Mouse (Mus musculus) MEL (cell line): Measurements from ENCODE around the gene Olfr1396. TPM values are rescaled to one million over a fixed set of nuclear protein-coding genes. Genes with fewer than 3 reads are reported as not detected.

Source experiments
- DNase-seq: peaks from one replicate; pipeline ENCODE4 v3.0.0; 2011; ENCODE audit warnings: low read depth, low spot score
- H3K27ac ChIP-seq: 2 replicates; pipeline ENCODE4 v1.5.1; 2012; ENCODE audit warnings: low read depth, mild to moderate bottlenecking, control low read depth, low read length, moderate library complexity; ENCODE audit not compliant: control insufficient read depth
- H3K27me3 ChIP-seq, 2 experiments: fragments of 150-350 bp in 1 of 2; sonication (generic) in 1 of 2; 2 replicates each; pipeline ENCODE4 v1.6.1; 2012; ENCODE audit warnings: low read length in 2 of 2, mild to moderate bottlenecking in 2 of 2, improper control_type of control experiment in 1 of 2, moderate library complexity in 1 of 2; ENCODE audit not compliant: insufficient read depth in 2 of 2, control insufficient read depth in 1 of 2
- H3K36me3 ChIP-seq, 2 experiments: 2 replicates each; pipeline ENCODE4 v1.6.1; 2012 to 2014; ENCODE audit warnings: low read length in 2 of 2, improper control_type of control experiment in 1 of 2, inconsistent platforms in 1 of 2, mild to moderate bottlenecking in 1 of 2; ENCODE audit not compliant: insufficient read depth in 2 of 2, control insufficient read depth in 1 of 2
- H3K4me1 ChIP-seq, 2 experiments: fragments of 150-350 bp in 1 of 2; sonication (generic) in 1 of 2; 2 replicates each; pipeline ENCODE4 v1.6.1; 2012; ENCODE audit warnings: low read length in 2 of 2, improper control_type of control experiment in 1 of 2, mild to moderate bottlenecking in 1 of 2; ENCODE audit not compliant: insufficient read depth in 2 of 2, control insufficient read depth in 1 of 2
- H3K4me3 ChIP-seq, 2 experiments: fragments of 150-350 bp in 1 of 2; sonication (generic) in 1 of 2; 2 replicates each; pipeline ENCODE4 v1.5.1; 2012; ENCODE audit warnings: low read depth in 2 of 2, low read length in 2 of 2, mild to moderate bottlenecking in 2 of 2, moderate library complexity in 2 of 2, control low read depth in 1 of 2, improper control_type of control experiment in 1 of 2; ENCODE audit not compliant: control insufficient read depth in 1 of 2, insufficient read depth in 1 of 2
- H3K79me2 ChIP-seq: 2 replicates; pipeline ENCODE4 v1.6.1; 2012; ENCODE audit warnings: mild to moderate bottlenecking, low read length, moderate library complexity; ENCODE audit not compliant: control insufficient read depth, poor library complexity, insufficient read depth
- H3K9ac ChIP-seq: 2 replicates; pipeline ENCODE4 v1.6.1; 2012; ENCODE audit warnings: low read depth, mild to moderate bottlenecking, control low read depth, low read length, moderate library complexity; ENCODE audit not compliant: control insufficient read depth, poor library complexity, severe bottlenecking
- H3K9me3 ChIP-seq: fragments of 150-350 bp; sonication (generic); replicated peaks from 2 replicates; pipeline ENCODE4 v1.6.1; 2012; ENCODE audit warnings: mild to moderate bottlenecking, low read length, improper control_type of control experiment, moderate library complexity; ENCODE audit not compliant: insufficient read depth
- CHD2 ChIP-seq: IDR thresholded peaks from 2 replicates; pipeline ENCODE4 v1.6.1; 2011; ENCODE audit warnings: low read length, improper control_type of control experiment
- E2F4 ChIP-seq: IDR thresholded peaks from 2 replicates; pipeline ENCODE4 v1.6.1; 2011; ENCODE audit warnings: low read depth, low read length, improper control_type of control experiment, borderline replicate concordance
- ELF1 ChIP-seq: IDR thresholded peaks from 2 replicates; pipeline ENCODE4 v1.6.1; 2014; ENCODE audit warnings: low read depth, mild to moderate bottlenecking, inconsistent platforms, low read length, improper control_type of control experiment, moderate library complexity
- EP300 ChIP-seq, 2 experiments: IDR thresholded peaks; 2 replicates each; pipeline ENCODE4 v1.6.1; 2011; ENCODE audit warnings: improper control_type of control experiment in 2 of 2, low read length in 2 of 2, low read depth in 1 of 2, mild to moderate bottlenecking in 1 of 2
- ETS1 ChIP-seq: IDR thresholded peaks from 2 replicates; pipeline ENCODE4 v1.6.1; 2012; ENCODE audit warnings: low read depth, mild to moderate bottlenecking, inconsistent platforms, low read length, improper control_type of control experiment, moderate library complexity
- GATA1 ChIP-seq: IDR thresholded peaks from 2 replicates; pipeline ENCODE4 v1.6.1; 2011; ENCODE audit warnings: low read depth, low read length, improper control_type of control experiment
- HCFC1 ChIP-seq: IDR thresholded peaks from 2 replicates; pipeline ENCODE4 v1.6.1; 2012; ENCODE audit warnings: low read depth, mild to moderate bottlenecking, inconsistent platforms, low read length, improper control_type of control experiment, moderate library complexity
- KAT2A ChIP-seq: conservative IDR thresholded peaks from 2 replicates; pipeline ENCODE4 v1.6.1; 2012; ENCODE audit warnings: low read depth, low read length, improper control_type of control experiment, inconsistent platforms
- MAFK ChIP-seq: IDR thresholded peaks from 2 replicates; pipeline ENCODE4 v1.6.1; 2011; ENCODE audit warnings: low read depth, mild to moderate bottlenecking, low read length, improper control_type of control experiment, borderline replicate concordance
- MAZ ChIP-seq: IDR thresholded peaks from 2 replicates; pipeline ENCODE4 v1.6.1; 2012; ENCODE audit warnings: low read depth, mild to moderate bottlenecking, inconsistent platforms, low read length, improper control_type of control experiment
- MEF2A ChIP-seq: IDR thresholded peaks from 2 replicates; pipeline ENCODE4 v1.6.1; 2014; ENCODE audit warnings: low read depth, mild to moderate bottlenecking, inconsistent platforms, low read length, improper control_type of control experiment; ENCODE audit not compliant: poor library complexity, insufficient replicate concordance, severe bottlenecking; ENCODE audit errors: extremely low read depth
- MYC ChIP-seq: IDR thresholded peaks from 2 replicates; pipeline ENCODE4 v1.6.1; 2011; ENCODE audit warnings: low read depth, mild to moderate bottlenecking, low read length, improper control_type of control experiment, moderate library complexity
- NELFE ChIP-seq: IDR thresholded peaks from 2 replicates; pipeline ENCODE4 v1.6.1; 2011; ENCODE audit warnings: low read depth, low read length, improper control_type of control experiment
- POLR2AphosphoS5 ChIP-seq: IDR thresholded peaks from 2 replicates; pipeline ENCODE4 v1.6.1; 2012; ENCODE audit warnings: low read depth, borderline replicate concordance, mild to moderate bottlenecking, inconsistent platforms, low read length, moderate library complexity, mixed read lengths
- RCOR1 ChIP-seq: IDR thresholded peaks from 2 replicates; pipeline ENCODE4 v1.6.1; 2012; ENCODE audit warnings: low read depth, mild to moderate bottlenecking, inconsistent platforms, low read length, improper control_type of control experiment
- SIN3A ChIP-seq: IDR thresholded peaks from 2 replicates; pipeline ENCODE4 v1.6.1; 2012; ENCODE audit warnings: low read length, improper control_type of control experiment, inconsistent platforms
- TBP ChIP-seq: IDR thresholded peaks from 2 replicates; pipeline ENCODE4 v1.8.0; 2011; ENCODE audit warnings: low read depth, low read length, improper control_type of control experiment
- TCF12 ChIP-seq: IDR thresholded peaks from 2 replicates; pipeline ENCODE4 v1.6.1; 2014; ENCODE audit warnings: low read depth, mild to moderate bottlenecking, inconsistent platforms, low read length, improper control_type of control experiment, moderate library complexity
- ZMIZ1 ChIP-seq: IDR thresholded peaks from 2 replicates; pipeline ENCODE4 v1.6.1; 2012; ENCODE audit warnings: low read depth, mild to moderate bottlenecking, inconsistent platforms, low read length, improper control_type of control experiment, moderate library complexity
- ZNF384 ChIP-seq: IDR thresholded peaks from 2 replicates; pipeline ENCODE4 v1.6.1; 2012; ENCODE audit warnings: low read depth, mild to moderate bottlenecking, inconsistent platforms, low read length, improper control_type of control experiment
- polyA plus RNA-seq, 2 experiments: library from polyadenylated mRNA; stranded (reverse) in 1 of 2; unstranded in 1 of 2; fragments of >175 nt in 1 of 2; fragments of >200 nt in 1 of 2; gene quantifications; 2 replicates each; pipeline versions ENCODE4 v1.2.1 to v1.2.4; 2012; ENCODE audit warnings: low replicate concordance in 2 of 2, low read depth in 1 of 2; ENCODE audit not compliant: insufficient read length in 2 of 2, insufficient read depth in 1 of 2, missing spikeins in 1 of 2
- total RNA-seq: library from RNA; depleted of rRNA; stranded (reverse); fragments of 300-350 nt; gene quantifications from 2 replicates; pipeline ENCODE4 v1.2.3, GENCODE M21; 2012

The Olfr1396 gene
- total and polyA plus RNA-seq, 3 experiments = 0.06 TPM; not detected in 2

DNA sequence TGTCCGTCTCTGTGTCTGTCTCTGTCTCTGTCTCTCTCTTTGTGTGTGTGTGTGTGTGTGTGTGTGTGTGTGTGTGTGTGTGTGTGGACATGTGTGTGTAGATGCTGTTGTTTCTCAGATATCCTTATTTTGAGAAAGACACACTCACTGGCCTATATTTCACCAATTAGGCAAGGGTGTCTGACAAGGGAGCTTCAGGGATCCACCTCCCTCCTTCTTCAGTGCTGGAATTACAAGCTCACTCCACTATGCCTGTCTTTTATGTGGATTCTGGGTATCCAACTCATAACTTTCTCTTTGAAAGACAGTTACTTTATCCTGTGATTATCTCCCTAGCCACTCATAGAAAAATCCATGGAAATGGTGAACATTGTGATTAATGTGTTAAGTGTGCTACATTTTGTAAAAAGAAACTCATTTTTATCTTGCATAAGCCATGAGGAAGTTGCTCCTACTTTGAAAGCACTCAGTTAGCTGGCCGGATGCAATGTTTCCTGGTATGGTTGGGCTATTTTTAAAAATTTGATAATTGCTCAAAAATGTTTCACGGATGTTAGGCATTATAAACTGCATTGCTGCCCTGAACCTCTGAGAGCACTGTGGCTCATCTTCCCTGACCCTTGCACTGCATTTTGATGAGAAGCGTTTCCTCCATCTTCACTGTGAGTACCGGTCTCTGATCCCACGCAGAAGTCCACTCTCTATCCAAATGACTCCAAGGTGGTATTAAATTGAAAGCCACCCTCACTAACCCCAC lies 38.5 kb downstream of the Olfr1396 start, which contains the start of gene Ifi47 (continued):
- peak; percentile 89 for TF ChIP-seq MEF2A

DNA sequence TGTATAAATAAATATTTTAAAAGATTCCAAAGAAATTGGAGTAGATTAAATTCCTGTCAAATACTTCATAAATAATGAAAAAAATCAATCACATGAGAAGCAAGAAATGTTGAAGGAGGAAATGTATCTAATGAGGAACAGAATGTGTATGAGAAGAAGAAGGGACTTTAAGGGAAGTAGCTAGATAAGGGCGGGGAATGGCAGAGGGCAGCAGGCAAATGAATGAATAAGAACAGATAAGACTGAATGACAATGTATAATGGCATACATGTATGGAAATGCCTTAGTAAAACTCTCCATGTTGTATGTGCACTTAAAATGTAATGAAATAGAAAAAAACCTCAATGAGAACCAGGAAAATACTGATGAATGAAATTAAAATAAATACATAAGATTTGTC lies 46.3 kb downstream of the Olfr1396 start:
- Histone ChIP-seq H3K36me3 (peaks cover 0 to 20% of the 10 kb centered on the region in 2 experiments; a peak in 2 of 4 replicates), H3K4me3 (no peak overlapping the region), H3K4me1 (peaks cover 10% of the 10 kb centered on the region in 2 experiments; a peak in 2 of 4 replicates), H3K79me2 (no peaks in the 10 kb centered on the region), H3K27ac (no peak overlapping the region), H3K9me3 (no peaks in the 10 kb centered on the region), H3K27me3 (no peaks in the 10 kb centered on the region), H3K9ac (no peak overlapping the region)
- DNase-seq = peak; percentile 84
- TF ChIP-seq ZMIZ1 (no peak), ZNF384 (peak; percentile 30; the same call in 1 of the 2 replicates), TBP (no peak), NELFE (no peak), HCFC1 (0 out of 2 replicates have a peak, but pooled peaks have one; percentile 54), MEF2A (no peak), MAFK (no peak), CHD2 (no peak), GATA1 (peak; percentile 89), TCF12 (0 out of 2 replicates have a peak, but pooled peaks have one; percentile 41), ELF1 (peak; percentile 30; the same call in 1 of the 2 replicates), MAZ (0 out of 2 replicates have a peak, but pooled peaks have one; percentile 25), POLR2AphosphoS5 (no peak), KAT2A (no peak), ETS1 (peak; percentile 69), E2F4 (no peak), MYC (peak; percentile 62; the same call in 1 of the 2 replicates), RCOR1 (peak; percentile 49), EP300 (IDR thresholded peaks at IDR 0.05; ENCODE audit: low read depth in 1 of 2, low read length in 2 of 2) (peak; percentile 66 to 90), SIN3A (peak; percentile 63; the same call in 1 of the 2 replicates)
